Mouse (Mus musculus) large intestine, adult 2 months (tissue): ENCODE results near the gene Psg25. TPM values are rescaled to one million over a fixed set of nuclear protein-coding genes. Genes with fewer than 3 reads are reported as not detected.
"Not testable (repeated sequence)": the region's sequence is repeated elsewhere in the genome, so short reads cannot be mapped to it uniquely, and the experiment has no call there.

Experiments
- DNase-seq: peaks from one replicate; pipeline ENCODE4 v3.0.0-alpha.2; 2012; ENCODE audit warnings: low read depth, low spot score
- WGBS: fragments of 180-500 bp; shearing (Covaris S2); methylation state at CpG from one replicate; pipeline ENCODE4 v1.1.7; 2018; 5-methylcytosine and 5-hydroxymethylcytosine counted together
- polyA plus RNA-seq: library from polyadenylated mRNA; depleted of rRNA; stranded (reverse); fragments of >200 nt; gene quantifications from 2 replicates; pipeline ENCODE4 v1.2.3, GENCODE M21; 2012; rRNA removed

The Psg25 gene
- polyA plus RNA-seq = 0.23 TPM in 1 of 2 replicates, not detected in the other

GRCm38 (mm10) chr7:18532169-18532568, at the start of gene Psg25:
Gene Psg25 (minus strand): TSS chr7:18532269.
- DNase-seq = no peak
- 80% methylated on average over 1 of the region's 1 CpGs for WGBS

- no peak for DNase-seq
- WGBS = 80% methylated on average over 3 of the region's 3 CpGs
Measured at GRCm38 (mm10) chr7:18567205-18567604, 35.1 kb upstream of the Psg25 start, which contains the start of gene Psg27. Gene Psg27 (minus strand): TSS chr7:18567305.

- DNase-seq = no peak
Measured at GRCm38 (mm10) chr7:18559850-18560249, 27.8 kb upstream of the Psg25 start.

- not testable (repeated sequence) for DNase-seq
- WGBS = 28% methylated on average over 3 of the region's 3 CpGs
Measured at GRCm38 (mm10) chr7:18555751-18556150, 23.7 kb upstream of the Psg25 start.

GRCm38 (mm10) chr7:18533420-18533819, 1.4 kb upstream of the Psg25 start:
- WGBS = 17% methylated on average over 3 of the region's 3 CpGs
- no peak for DNase-seq

- no peak for DNase-seq
- 92% methylated on average over 8 of the region's 8 CpGs for WGBS
Measured at GRCm38 (mm10) chr7:18524668-18525067, 7.4 kb downstream of the Psg25 start.

- not testable (repeated sequence) for DNase-seq
Measured at GRCm38 (mm10) chr7:18512848-18513247, 19.2 kb downstream of the Psg25 start.

GRCm38 (mm10) chr7:18512417-18512816, 19.7 kb downstream of the Psg25 start:
- WGBS = 13% methylated on average over 2 of the region's 2 CpGs
- not testable (repeated sequence) for DNase-seq

- no peak for DNase-seq
- 29% methylated on average over 9 of the region's 9 CpGs for WGBS
Measured at GRCm38 (mm10) chr7:18511479-18511878, 20.6 kb downstream of the Psg25 start.

- no peak for DNase-seq
- 33% methylated on average over 1 of the region's 1 CpGs for WGBS
Measured at GRCm38 (mm10) chr7:18484077-18484476, 48.0 kb downstream of the Psg25 start, which contains the start of gene Psg26. Gene Psg26 (minus strand): TSS chr7:18484177.

Other genes with a start within 250 kb of the Psg25 start
- 0.81 and 0.91 TPM in 2 replicates for gene Psg18, start 177.3 kb downstream of the Psg25 start, polyA plus RNA-seq
- gene Psg28, start 100.2 kb downstream of the Psg25 start, polyA plus RNA-seq = 0.51 TPM in 1 of 2 replicates, not detected in the other
- gene Psg26, start 48.1 kb downstream of the Psg25 start, polyA plus RNA-seq = 0.35 TPM in 1 of 2 replicates, not detected in the other
- 0.29 TPM in 1 of 2 replicates, not detected in the other for gene Psg27, start 35.0 kb upstream of the Psg25 start, polyA plus RNA-seq
- 0.04 TPM in 1 of 2 replicates, not detected in the other for gene Psg23, start 84.2 kb upstream of the Psg25 start, polyA plus RNA-seq
- not detected in 2 replicates for gene Psg21, start 124.5 kb upstream of the Psg25 start, polyA plus RNA-seq
- gene Psg20, start 153.9 kb upstream of the Psg25 start, polyA plus RNA-seq = not detected in 2 replicates
- gene Psg22, start 185.8 kb upstream of the Psg25 start, polyA plus RNA-seq = not detected in 2 replicates